22 mouse cellular contexts compared by ENCODE assay signal in genomic region chr3:153783294-153783741, GRCm38 (mm10). TPM values are rescaled to one million over a fixed set of nuclear protein-coding genes. Genes with fewer than 3 reads are reported as not detected.
A peak's percentile ranks its signal among the peaks of the same experiment; 100 is the strongest.
DNase-seq lines count a peak whose midpoint lies in the region; ATAC-seq and TF ChIP-seq lines count a peak whose summit lies in the region.
"Had no signal": no experiment of that assay in that cellular context is flagged by ENCODE, and none has a peak within 500 bp of the region (broad histone marks: within the 10 kb centered on the region; RNA-seq: fewer than 3 reads in every experiment).

No protein-coding gene starts in this region.

- H3K4me3 ChIP-seq in heart, embryonic 12.5 days: no peak overlapping the region
- no peak overlapping the region for H3K4me3 ChIP-seq in kidney, embryonic 15.5 days (replicated peaks)
- H3K4me3 ChIP-seq in lung, postnatal 0 days (ENCODE audit: low read depth, low read length): no peak overlapping the region
- H3K4me3 ChIP-seq in stomach, postnatal 0 days (ENCODE audit: low read depth, low read length): no peak overlapping the region
- H3K4me3 ChIP-seq: forebrain, embryonic 13.5 days; layer of hippocampus, adult 2 months; limb, embryonic 13.5 days; liver, embryonic 15.5 days; midbrain, embryonic 13.5 days had no signal

- intact Hi-C loops in heart, postnatal 25 days (cut with DNase I): no loop called here

- H3K4me2 ChIP-seq in heart, embryonic 12.5 days: peak overlapping the region; percentile 14; the same call in 1 of the 2 replicates
- peak overlapping the region; percentile 36; the same call in 1 of the 2 replicates for H3K4me2 ChIP-seq in kidney, embryonic 15.5 days
- peak overlapping the region; percentile 12 for H3K4me2 ChIP-seq in lung, postnatal 0 days (replicated peaks; ENCODE audit: low read depth, low read length)
- H3K4me2 ChIP-seq in stomach, postnatal 0 days (replicated peaks; ENCODE audit: low read depth): peak overlapping the region; percentile 35
- H3K4me2 ChIP-seq: forebrain, embryonic 13.5 days; limb, embryonic 13.5 days; liver, embryonic 15.5 days; midbrain, embryonic 13.5 days had no signal

- TF ChIP-seq CTCF in lung, postnatal 0 days (IDR thresholded peaks at IDR 0.05): no peak
- TF ChIP-seq CTCF in stomach, postnatal 0 days (IDR thresholded peaks at IDR 0.05; ENCODE audit: low read depth): no peak

- ATAC-seq in heart, embryonic 12.5 days (ENCODE audit: insufficient number of reproducible peaks, low FRiP score): peak; percentile 60; the same call in 1 of the 2 replicates
- ATAC-seq in kidney, embryonic 15.5 days (replicated peaks; ENCODE audit: low FRiP score): peak; percentile 45; the same call in 1 of the 2 replicates
- peak; percentile 92 for ATAC-seq in lung, postnatal 0 days
- peak; percentile 69 for ATAC-seq in stomach, postnatal 0 days (ENCODE audit: low FRiP score, low TSS enrichment)
- ATAC-seq: activated CD4-positive, CD25-positive, alpha-beta regulatory T cell, adult 4 months; forebrain, embryonic 13.5 days; hindbrain, embryonic 16.5 days; midbrain, embryonic 13.5 days had no signal

- no peak for DNase-seq in heart, postnatal 25 days (ENCODE audit: low spot score)
- no peak for DNase-seq in kidney, postnatal 14 days
- DNase-seq in lung, postnatal 0 days (ENCODE audit: low spot score): peak; percentile 78
- no peak for DNase-seq in lung, postnatal 4 days
- DNase-seq in stomach, postnatal 0 days (ENCODE audit: low spot score): peak; percentile 30
- no peak for DNase-seq in neural tube, embryonic 10.5 days (ENCODE audit: extremely low spot score, low spot score)
- DNase-seq: adrenal gland, postnatal 10 days; cerebellum, adult 9-10 months; gastrocnemius, postnatal 14 days; kidney, adult 9 months; layer of hippocampus, postnatal 36 days; thymus, adult 2 months had no signal

- WGBS in heart, embryonic 12.5 days: 20% methylated on average over 7 of the region's 7 CpGs
- 48% methylated on average over 7 of the region's 7 CpGs for WGBS in kidney, embryonic 15.5 days
- 39% methylated on average over 7 of the region's 7 CpGs for WGBS in lung, postnatal 0 days
- 30% methylated on average over 7 of the region's 7 CpGs for WGBS in stomach, postnatal 0 days

- H3K36me3 ChIP-seq in heart, embryonic 12.5 days: no peaks in the 10 kb centered on the region
- no peaks in the 10 kb centered on the region for H3K36me3 ChIP-seq in kidney, embryonic 15.5 days
- H3K36me3 ChIP-seq in lung, postnatal 0 days (ENCODE audit: insufficient read depth, low read length): no peaks in the 10 kb centered on the region
- H3K36me3 ChIP-seq in stomach, postnatal 0 days (ENCODE audit: control insufficient read depth, insufficient read depth, low read length): no peaks in the 10 kb centered on the region
- H3K36me3 ChIP-seq: G1E; limb, embryonic 13.5 days; liver, embryonic 15.5 days; midbrain, embryonic 13.5 days had no signal

- no peak overlapping the region for H3K9ac ChIP-seq in heart, embryonic 12.5 days
- H3K9ac ChIP-seq in kidney, embryonic 15.5 days: no peak overlapping the region
- H3K9ac ChIP-seq in lung, postnatal 0 days (replicated peaks; ENCODE audit: low read depth): no peak overlapping the region
- H3K9ac ChIP-seq in stomach, postnatal 0 days (ENCODE audit: low read length): no peak overlapping the region
- H3K9ac ChIP-seq: forebrain, embryonic 13.5 days; limb, embryonic 13.5 days; liver, embryonic 15.5 days; midbrain, embryonic 13.5 days had no signal

- peak overlapping the region; percentile 18; the same call in 1 of the 2 replicates for H3K27ac ChIP-seq in heart, embryonic 12.5 days (ENCODE audit: poor library complexity, severe bottlenecking)
- H3K27ac ChIP-seq in kidney, embryonic 15.5 days: peak overlapping the region; percentile 79
- H3K27ac ChIP-seq in lung, postnatal 0 days (ENCODE audit: low read length): peak overlapping the region; percentile 55
- H3K27ac ChIP-seq in stomach, postnatal 0 days (replicated peaks): peak overlapping the region; percentile 41; the same call in 1 of the 2 replicates
- H3K27ac ChIP-seq: forebrain, embryonic 13.5 days; layer of hippocampus, adult 2 months; limb, embryonic 13.5 days; liver, embryonic 15.5 days; midbrain, embryonic 13.5 days had no signal

- no peaks in the 10 kb centered on the region for H3K9me3 ChIP-seq in heart, embryonic 12.5 days (replicated peaks)
- H3K9me3 ChIP-seq in kidney, embryonic 15.5 days (replicated peaks): no peaks in the 10 kb centered on the region
- no peaks in the 10 kb centered on the region for H3K9me3 ChIP-seq in lung, postnatal 0 days (ENCODE audit: low read length)
- H3K9me3 ChIP-seq in stomach, postnatal 0 days (ENCODE audit: control insufficient read depth, low read length): no peaks in the 10 kb centered on the region
- H3K9me3 ChIP-seq: forebrain, embryonic 13.5 days; G1E; limb, embryonic 13.5 days; liver, embryonic 15.5 days; midbrain, embryonic 13.5 days had no signal

- peaks cover 15% of the 10 kb centered on the region for H3K27me3 ChIP-seq in heart, embryonic 12.5 days (replicated peaks)
- no peaks in the 10 kb centered on the region for H3K27me3 ChIP-seq in kidney, embryonic 15.5 days
- H3K27me3 ChIP-seq in lung, postnatal 0 days (replicated peaks; ENCODE audit: insufficient read depth, low read length): no peaks in the 10 kb centered on the region
- H3K27me3 ChIP-seq in stomach, postnatal 0 days (ENCODE audit: control insufficient read depth, insufficient read depth, low read length): no peaks in the 10 kb centered on the region
- H3K27me3 ChIP-seq: forebrain, embryonic 13.5 days; limb, embryonic 13.5 days; liver, embryonic 15.5 days; midbrain, embryonic 13.5 days had no signal

- peak; percentile 83 for TF ChIP-seq EP300 in lung, postnatal 0 days (IDR thresholded peaks at IDR 0.05)
- TF ChIP-seq EP300 in stomach, postnatal 0 days (optimal IDR thresholded peaks at IDR 0.05): no peak

- peaks cover 15% of the 10 kb centered on the region for H3K4me1 ChIP-seq in heart, embryonic 12.5 days (replicated peaks)
- peaks cover 20% of the 10 kb centered on the region for H3K4me1 ChIP-seq in kidney, embryonic 15.5 days
- H3K4me1 ChIP-seq in lung, postnatal 0 days (ENCODE audit: insufficient read depth, low read depth, low read length): peaks cover 5% of the 10 kb centered on the region; the same call in 1 of the 2 replicates
- no peaks in the 10 kb centered on the region for H3K4me1 ChIP-seq in stomach, postnatal 0 days (replicated peaks; ENCODE audit: control insufficient read depth, insufficient read depth)

RNA-seq across cellular contexts. Expression of gene St6galnac3, which starts 58.3 kb away (rescaled TPM):
- 27.0 and 27.4 TPM in 2 replicates for polyA plus RNA-seq in heart, embryonic 12.5 days (2016; fragmentation: Nextera tagmentation; extraction: Ambion mirVana)
- 1 to 10 TPM; 4.4 to 7.5 TPM for total RNA-seq in heart, postnatal 25 days (2021)
- polyA plus RNA-seq in kidney, embryonic 15.5 days (2015; fragmentation: Nextera tagmentation; extraction: Ambion mirVana): 65.2 and 65.5 TPM in 2 replicates
- polyA plus RNA-seq in lung, postnatal 0 days (2015; fragmentation: Nextera tagmentation; extraction: Ambion mirVana): 12.9 and 22.7 TPM in 2 replicates
- polyA plus RNA-seq in stomach, postnatal 0 days (2015; fragmentation: Nextera tagmentation; extraction: Ambion mirVana): 4.5 and 6.2 TPM in 2 replicates

Comparison
In these comparisons a context has a peak if more than half of its experiments do, and no peak if none do; other contexts are left out.
1. DNase-seq: peak in lung, postnatal 0 days (single experiment) and stomach, postnatal 0 days (single experiment); none in heart, postnatal 25 days (single experiment), kidney, postnatal 14 days (single experiment), lung, postnatal 4 days (0 of 2) and neural tube, embryonic 10.5 days (single experiment).
2. H3K27ac ChIP-seq: peak in every context shown above with its lines; median percentile 79 in kidney, embryonic 15.5 days; 55 in lung, postnatal 0 days; 41 in stomach, postnatal 0 days; 18 in heart, embryonic 12.5 days.
3. Peak in every context shown above with its lines, with median percentiles within 50 percentile points of each other: ATAC-seq and H3K4me2 ChIP-seq.